Mouse (Mus musculus): ENCODE results near the gene Snrnp25. TPM values are rescaled to one million over a fixed set of nuclear protein-coding genes. Genes with fewer than 3 reads are reported as not detected.

Snrnp25 gene
- polyA plus RNA-seq (2017; shearing (Covaris generic)), result 46.3 TPM

GRCm38 (mm10) chr11:32205058-32205873 lies at the start of gene Snrnp25:
Snrnp25 (plus strand) TSS chr11:32205415.

DNA sequence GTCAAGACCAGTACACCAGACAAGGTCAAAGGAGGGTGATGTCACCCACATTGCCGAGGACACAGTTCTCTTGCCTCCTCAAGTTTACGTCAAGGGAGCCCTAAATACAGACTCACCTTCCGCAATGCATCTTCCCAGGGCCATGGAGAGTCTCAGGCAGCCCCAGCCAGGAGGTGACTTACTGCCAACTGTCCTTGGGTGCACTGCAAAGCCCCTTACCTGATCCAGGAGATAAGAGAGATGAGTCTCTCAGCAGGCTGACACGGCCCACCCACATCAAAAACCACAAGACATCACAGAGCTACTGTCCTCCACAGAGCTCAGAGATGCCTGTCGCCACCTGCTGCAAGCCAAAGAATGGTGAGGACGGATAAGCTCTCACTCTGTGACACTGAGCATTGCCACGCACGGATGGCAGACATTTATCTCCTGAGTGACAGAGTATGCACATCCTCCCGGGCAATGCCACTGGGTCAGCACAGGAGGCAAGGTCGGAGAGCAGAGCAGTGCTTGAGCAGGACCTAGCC lies 5.1 kb upstream of the Snrnp25 start, which contains the start of gene Il9r:
TSS of gene Il9r (minus strand) at position 205 of the 527 bp plus-strand sequence.

DNA sequence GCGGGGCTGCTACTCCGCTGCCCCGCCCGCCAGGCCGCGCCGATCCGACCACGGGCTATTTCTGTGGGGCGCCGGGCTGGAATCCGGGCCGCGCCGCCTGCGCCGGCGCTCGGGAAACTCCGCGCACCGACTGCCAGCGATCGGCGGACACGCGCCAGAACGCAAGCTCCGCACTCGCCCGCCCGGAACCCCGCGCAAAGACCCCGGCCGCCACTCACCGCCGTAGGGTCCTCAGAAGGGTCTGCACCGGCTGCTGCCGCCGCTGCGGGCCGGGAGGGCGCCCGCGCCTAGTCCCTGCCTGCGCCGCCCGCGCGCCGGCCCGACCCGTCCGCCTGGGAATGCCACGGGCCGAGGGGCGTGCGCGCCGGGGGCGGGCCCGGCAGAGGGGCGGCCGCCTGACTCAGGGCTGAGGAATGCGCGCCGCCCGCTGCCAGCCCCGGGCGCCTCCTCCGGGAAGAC lies 16.8 kb downstream of the Snrnp25 start, which contains the start of gene Rhbdf1:
TSS of gene Rhbdf1 (minus strand) at position 350 of the 459 bp plus-strand sequence.

DNA sequence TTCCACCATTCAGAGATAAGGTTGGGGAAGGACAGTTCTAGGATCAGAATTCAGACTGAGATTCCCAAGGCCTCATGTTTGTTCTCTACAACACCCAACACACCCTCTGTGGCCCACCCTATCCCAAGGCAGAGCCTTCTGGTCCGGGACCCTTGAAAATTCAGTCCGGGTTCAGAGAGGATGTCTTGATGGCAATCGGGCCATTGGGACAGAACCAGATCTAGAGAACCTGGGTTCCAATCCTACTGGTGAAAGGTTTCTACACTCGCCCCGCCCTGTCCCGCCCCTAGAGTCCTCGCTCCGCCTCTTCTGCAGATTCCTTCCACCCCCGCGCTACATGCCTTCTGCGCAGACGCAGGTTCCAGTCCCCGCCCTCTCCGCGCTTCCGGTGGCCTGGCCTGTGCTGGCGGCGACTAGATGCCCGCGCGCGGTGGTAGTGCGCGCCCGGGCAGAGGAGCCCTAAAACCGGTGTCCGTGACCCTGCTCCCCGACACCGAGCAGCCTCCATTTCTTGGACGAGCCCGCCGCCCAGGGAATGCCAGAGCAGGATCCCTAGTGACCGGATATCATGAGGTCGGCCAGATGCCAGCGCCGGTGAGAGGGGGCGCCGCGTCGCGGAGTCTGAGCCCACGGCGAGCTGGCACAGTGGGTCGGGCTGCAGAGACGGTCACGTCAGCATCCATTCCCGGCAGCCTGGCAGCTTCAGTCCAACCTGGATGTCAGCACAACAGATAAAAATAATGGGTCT lies 21.1 kb downstream of the Snrnp25 start, which contains the start of gene Mpg:
TSS of gene Mpg (plus strand) at position 382 of the 748 bp plus-strand sequence.

Other genes with a start within 250 kb of the Snrnp25 start
- not detected for gene 4930524B15Rik, start 239.8 kb upstream of the Snrnp25 start, polyA plus RNA-seq (2017; shearing (Covaris generic))
- gene Nsg2, start 205.0 kb upstream of the Snrnp25 start, polyA plus RNA-seq (2017; shearing (Covaris generic)), result 122 TPM
- gene Il9r, start 5.1 kb upstream of the Snrnp25 start, polyA plus RNA-seq (2017; shearing (Covaris generic)), result 20.5 TPM
- gene Rhbdf1, start 16.9 kb downstream of the Snrnp25 start, polyA plus RNA-seq (2017; shearing (Covaris generic)), result 1.2 TPM
- 40.8 TPM for gene Mpg, start 21.1 kb downstream of the Snrnp25 start, polyA plus RNA-seq (2017; shearing (Covaris generic))
- gene Nprl3, start 62.3 kb downstream of the Snrnp25 start, polyA plus RNA-seq (2017; shearing (Covaris generic)), result 78.9 TPM
- gene Hba-x, start 71.0 kb downstream of the Snrnp25 start, polyA plus RNA-seq (2017; shearing (Covaris generic)), result not detected
- gene Hba-a1, start 78.1 kb downstream of the Snrnp25 start, polyA plus RNA-seq (2017; shearing (Covaris generic)), result 377 TPM
- not detected for gene Hbq1b, start 81.5 kb downstream of the Snrnp25 start, polyA plus RNA-seq (2017; shearing (Covaris generic))
- 586 TPM for gene Hba-a2, start 91.1 kb downstream of the Snrnp25 start, polyA plus RNA-seq (2017; shearing (Covaris generic))
- gene Hbq1a, start 94.7 kb downstream of the Snrnp25 start, polyA plus RNA-seq (2017; shearing (Covaris generic)), result not detected
- 0.12 TPM for gene Sh3pxd2b, start 142.4 kb downstream of the Snrnp25 start, polyA plus RNA-seq (2017; shearing (Covaris generic))
- 5.0 TPM for gene Ubtd2, start 250.0 kb downstream of the Snrnp25 start, polyA plus RNA-seq (2017; shearing (Covaris generic))

Measured in inflammation-experienced regulatory T-cells, adult 16 weeks (primary cell).